Mouse (Mus musculus) heart, postnatal 0 days (tissue): ENCODE results near the gene Morn4. TPM values are rescaled to one million over a fixed set of nuclear protein-coding genes. Genes with fewer than 3 reads are reported as not detected.

Experiments used
- ATAC-seq: fragments of 200-750 bp; cut with Nextera tagmentation; 2 replicates; pipeline ENCODE4 v1.8.0; 2017; ENCODE audit warnings: low read depth, moderate number of reproducible peaks, moderate library complexity; ENCODE audit not compliant: insufficient read depth
- DNase-seq: peaks from one replicate; pipeline ENCODE4 v3.0.0-alpha.2; 2016; ENCODE audit warnings: low spot score
- H3K27ac ChIP-seq: fragments of 300-500 bp; sonication (generic); 2 replicates; pipeline ENCODE4 v1.5.1; 2014; ENCODE audit warnings: low read depth, mild to moderate bottlenecking
- H3K27me3 ChIP-seq: fragments of 300-500 bp; sonication (generic); 2 replicates; pipeline ENCODE4 v1.6.1; 2014; ENCODE audit warnings: low read length, mixed read lengths; ENCODE audit not compliant: control insufficient read depth, insufficient read depth
- H3K36me3 ChIP-seq: fragments of 300-500 bp; sonication (generic); replicated peaks from 2 replicates; pipeline ENCODE4 v1.6.1; 2014; ENCODE audit warnings: low read length, mixed read lengths; ENCODE audit not compliant: control insufficient read depth, insufficient read depth
- H3K4me1 ChIP-seq: fragments of 300-500 bp; sonication (generic); 2 replicates; pipeline ENCODE4 v1.6.1; 2014; ENCODE audit warnings: antibody characterized with exemption; ENCODE audit not compliant: control insufficient read depth, insufficient read depth
- H3K4me2 ChIP-seq: fragments of 300-500 bp; sonication (generic); 2 replicates; pipeline ENCODE4 v1.6.1; 2014; ENCODE audit warnings: low read depth, mild to moderate bottlenecking, low read length, moderate library complexity
- H3K4me3 ChIP-seq: fragments of 300-500 bp; sonication (generic); 2 replicates; pipeline ENCODE4 v1.5.1; 2014; ENCODE audit warnings: low read depth, low read length
- H3K9ac ChIP-seq: fragments of 300-500 bp; sonication (generic); replicated peaks from 2 replicates; pipeline ENCODE4 v1.6.1; 2014; ENCODE audit warnings: low read depth, low read length, mixed read lengths
- H3K9me3 ChIP-seq: fragments of 300-500 bp; sonication (generic); replicated peaks from 2 replicates; pipeline ENCODE4 v1.6.1; 2016; ENCODE audit warnings: low read length; ENCODE audit not compliant: control insufficient read depth
- CTCF ChIP-seq: IDR thresholded peaks from 2 replicates; pipeline ENCODE4 v1.5.1; 2016; ENCODE audit warnings: antibody characterized with exemption, control low read depth, low read depth
- EP300 ChIP-seq: IDR thresholded peaks from 2 replicates; pipeline ENCODE4 v1.6.1; 2016; ENCODE audit warnings: antibody characterized with exemption, low read depth
- WGBS: fragments of 180-500 bp; shearing (Covaris S2); extraction: QIAGEN DNeasy Blood & Tissue Kit; methylation state at CpG from one replicate; pipeline ENCODE4 v1.1.7; 2014; 5-methylcytosine and 5-hydroxymethylcytosine counted together
- polyA plus RNA-seq: library from polyadenylated mRNA; unstranded; fragments of >200 nt; fragmentation: Nextera tagmentation; extraction: Ambion mirVana; gene quantifications from 2 replicates; pipeline ENCODE4 v1.2.1, GENCODE M21; 2015
- total RNA-seq: library from RNA; depleted of rRNA; stranded (reverse); fragments of >200 nt; gene quantifications from 2 replicates; pipeline ENCODE4 v1.2.3, GENCODE M21; 2014; ENCODE audit warnings: low replicate concordance

The Morn4 gene
- total and polyA plus RNA-seq, 2 experiments from 2014 or later, result 2.3 to 5.7 TPM

DNA sequence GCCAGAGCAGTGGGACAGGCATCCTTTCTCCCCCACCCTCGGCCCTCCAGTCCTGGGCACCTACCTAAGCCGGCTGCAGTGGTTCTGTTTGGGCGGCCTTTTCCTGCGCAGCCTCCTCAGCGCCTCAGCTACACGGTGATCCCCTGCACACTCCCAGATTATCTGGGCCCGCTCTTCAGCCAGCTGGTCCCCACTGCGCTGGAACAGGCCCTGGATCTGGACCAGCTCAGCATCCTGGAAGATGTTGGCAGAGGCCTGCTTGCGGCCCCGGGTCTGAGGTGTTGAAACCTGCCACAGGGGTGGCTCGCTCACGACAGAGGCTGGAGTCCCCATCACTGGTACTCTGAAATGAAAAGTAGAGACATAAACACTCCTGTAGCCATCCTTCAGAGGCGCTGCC, 38.5 kb upstream of the Morn4 start:
- no peak overlapping the region for H3K9ac ChIP-seq
- H3K27ac ChIP-seq, result no peak overlapping the region
- H3K27me3 ChIP-seq, result no peaks in the 10 kb centered on the region
- ATAC-seq (no peak), DNase-seq (no peak)
- H3K9me3 ChIP-seq, result no peaks in the 10 kb centered on the region
- peaks cover 3% of the 10 kb centered on the region; the same call in 1 of the 2 replicates for H3K4me1 ChIP-seq
- no peak overlapping the region for H3K4me3 ChIP-seq
- H3K36me3 ChIP-seq, result peaks cover 43% of the 10 kb centered on the region
- no peak overlapping the region for H3K4me2 ChIP-seq
- no peak for TF ChIP-seq CTCF
- no peak for TF ChIP-seq EP300
- 77% methylated on average over 13 of the region's 13 CpGs for WGBS

GRCm38 (mm10) chr19:42120451-42120850, 34.3 kb upstream of the Morn4 start:
- WGBS, result 81% methylated on average over 8 of the region's 8 CpGs
- H3K36me3 ChIP-seq, result peaks cover 75% of the 10 kb centered on the region
- H3K4me2 ChIP-seq, result no peak overlapping the region
- no peak overlapping the region for H3K27ac ChIP-seq
- no peak overlapping the region for H3K9ac ChIP-seq
- no peaks in the 10 kb centered on the region for H3K4me1 ChIP-seq
- H3K27me3 ChIP-seq, result no peaks in the 10 kb centered on the region
- H3K4me3 ChIP-seq, result no peak overlapping the region
- DNase-seq (no peak), ATAC-seq (no peak)
- H3K9me3 ChIP-seq, result no peaks in the 10 kb centered on the region
- no peak for TF ChIP-seq EP300

DNA sequence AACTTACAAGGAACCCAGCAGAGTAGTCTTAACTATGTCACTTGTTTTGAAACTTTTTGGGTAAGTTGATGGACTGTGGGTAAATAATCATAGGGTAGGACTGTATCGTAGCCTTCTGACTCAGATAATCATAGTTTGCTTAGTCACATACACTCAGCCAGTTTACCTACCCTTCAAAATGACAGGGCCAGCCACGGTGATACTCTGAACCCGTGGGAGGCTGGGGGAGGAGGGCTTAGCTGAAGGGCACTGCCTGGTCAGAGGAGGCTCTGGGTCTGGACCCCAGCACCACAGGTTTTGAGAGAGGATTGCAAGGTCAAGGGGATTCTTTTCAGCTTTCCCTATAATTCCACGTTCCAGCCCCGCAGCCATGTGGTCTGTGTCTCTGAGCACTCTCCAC, 32.4 kb upstream of the Morn4 start:
- no peak overlapping the region for H3K9ac ChIP-seq
- no peak overlapping the region for H3K27ac ChIP-seq
- H3K27me3 ChIP-seq, result no peaks in the 10 kb centered on the region
- no peak for ATAC-seq
- peaks cover 69% of the 10 kb centered on the region for H3K36me3 ChIP-seq
- H3K4me1 ChIP-seq, result no peaks in the 10 kb centered on the region
- H3K4me2 ChIP-seq, result no peak overlapping the region
- no peak overlapping the region for H3K4me3 ChIP-seq
- H3K9me3 ChIP-seq, result no peaks in the 10 kb centered on the region
- DNase-seq, result no peak
- WGBS, result 77% methylated on average over 5 of the region's 5 CpGs
- TF ChIP-seq CTCF (no peak), EP300 (no peak)

GRCm38 (mm10) chr19:42118142-42118541, 32.0 kb upstream of the Morn4 start:
- Histone ChIP-seq H3K27me3 (no peaks in the 10 kb centered on the region), H3K4me2 (no peak overlapping the region), H3K4me3 (no peak overlapping the region), H3K36me3 (peaks cover 65% of the 10 kb centered on the region), H3K9ac (no peak overlapping the region), H3K9me3 (no peaks in the 10 kb centered on the region), H3K27ac (no peak overlapping the region), H3K4me1 (no peaks in the 10 kb centered on the region)
- no peak for TF ChIP-seq CTCF
- TF ChIP-seq EP300, result no peak
- 95% methylated on average over 9 of the region's 9 CpGs for WGBS
- DNase-seq (no peak), ATAC-seq (no peak)

DNA sequence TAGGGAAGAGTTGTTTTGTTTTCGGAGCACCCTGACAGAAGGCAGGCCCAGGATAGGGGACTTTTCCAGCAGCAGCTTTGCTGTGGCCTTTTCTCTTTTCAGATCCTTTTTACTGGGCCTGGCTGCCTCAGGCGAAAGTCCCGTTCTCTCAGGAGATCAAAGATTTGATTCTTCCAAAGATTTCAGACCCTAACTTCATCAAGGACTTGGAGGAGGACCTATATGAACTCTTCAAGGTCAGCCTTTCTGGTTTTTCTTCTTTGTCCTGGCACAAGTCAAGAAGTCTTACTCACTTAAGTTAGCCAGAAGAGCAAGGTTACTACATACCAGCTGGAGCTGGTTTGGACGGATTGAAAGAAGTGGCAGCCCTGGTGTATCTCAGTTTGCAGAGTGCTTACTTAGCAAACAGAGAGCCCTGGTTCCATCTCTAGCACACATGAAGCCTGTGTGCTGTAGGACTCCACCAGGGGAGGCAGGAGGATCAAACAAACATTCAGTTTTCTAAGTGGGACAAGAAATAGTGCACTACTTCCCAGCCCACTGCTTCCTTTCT, 29.7 kb upstream of the Morn4 start:
- Histone ChIP-seq H3K4me3 (no peak overlapping the region), H3K27me3 (no peaks in the 10 kb centered on the region), H3K4me2 (no peak overlapping the region), H3K4me1 (no peaks in the 10 kb centered on the region), H3K9ac (no peak overlapping the region), H3K9me3 (no peaks in the 10 kb centered on the region), H3K36me3 (peaks cover 49% of the 10 kb centered on the region), H3K27ac (no peak overlapping the region)
- DNase-seq, result no peak
- WGBS, result 89% methylated on average over 4 of the region's 4 CpGs
- TF ChIP-seq CTCF (no peak), EP300 (no peak)
- no peak for ATAC-seq

DNA sequence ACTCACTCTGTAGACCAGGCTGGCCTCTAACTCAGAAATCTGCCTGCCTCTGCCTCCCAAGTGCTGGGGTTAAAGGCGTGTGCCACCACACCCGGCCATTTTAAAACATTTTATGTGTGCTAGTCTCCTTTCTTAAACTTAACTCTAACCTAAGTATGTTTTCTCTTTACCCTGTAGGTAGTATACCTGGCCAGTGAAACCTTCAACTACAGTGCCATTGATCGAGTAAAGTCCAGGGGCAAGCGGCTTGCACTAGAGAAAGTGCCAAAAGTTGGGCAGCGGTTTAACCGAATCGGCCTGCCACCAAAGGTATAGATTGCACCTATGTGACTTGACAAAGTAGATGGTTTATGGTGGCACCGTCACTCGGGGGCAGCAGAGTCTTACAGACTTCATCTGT, 18.5 kb upstream of the Morn4 start:
- Histone ChIP-seq H3K9me3 (no peaks in the 10 kb centered on the region), H3K36me3 (peaks cover 32% of the 10 kb centered on the region)
- WGBS, result 92% methylated on average over 9 of the region's 9 CpGs

More for the DNA sequence above, 18.5 kb upstream of the Morn4 start:
- no peak overlapping the region for H3K9ac ChIP-seq
- no peak for DNase-seq
- TF ChIP-seq CTCF, result no peak
- no peak overlapping the region for H3K4me3 ChIP-seq
- no peak overlapping the region for H3K4me2 ChIP-seq
- no peaks in the 10 kb centered on the region for H3K4me1 ChIP-seq
- H3K27me3 ChIP-seq, result no peaks in the 10 kb centered on the region
- no peak for ATAC-seq
- H3K27ac ChIP-seq, result no peak overlapping the region
